Mouse (Mus musculus): Measurements from ENCODE around the gene Mest.

DNA sequence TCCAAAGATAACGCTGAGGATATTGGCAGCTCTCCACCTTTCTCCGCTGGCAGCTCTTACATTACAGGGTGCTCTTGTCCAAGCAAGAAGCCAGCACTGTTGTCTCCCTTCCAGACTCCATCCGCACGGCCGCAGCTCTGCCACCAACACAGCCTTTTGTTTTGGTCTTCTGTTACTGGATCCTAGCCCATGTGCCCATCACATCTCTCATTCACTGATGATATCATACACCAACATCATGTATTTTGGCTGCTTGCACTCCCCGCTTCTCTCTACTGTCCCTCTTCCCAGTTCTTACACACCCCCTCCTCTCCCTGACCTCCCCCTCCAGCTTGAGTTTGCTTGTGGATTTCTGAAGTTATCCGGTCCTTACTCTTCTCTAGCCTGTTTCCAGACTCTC is 6.6 kb upstream of the Mest start:
- TF ChIP-seq EP300 (IDR thresholded peaks at IDR 0.05; ENCODE audit: low read depth), result no peak
- no peak for TF ChIP-seq CTCF (IDR thresholded peaks at IDR 0.05; ENCODE audit: low read depth)

All from heart, postnatal 0 days (tissue).